Mouse (Mus musculus): ENCODE results near the gene Hivep3. TPM values are rescaled to one million over a fixed set of nuclear protein-coding genes. Genes with fewer than 3 reads are reported as not detected.

The Hivep3 gene
- polyA plus RNA-seq, 1 experiment: 5.8 TPM

GRCm38 (mm10) chr4:119784959-119785358 is 51.4 kb downstream of the Hivep3 start:
- Histone ChIP-seq H3K36me3 (ENCODE audit: control insufficient read depth, insufficient read depth, low read length) (no peaks in the 10 kb centered on the region), H3K27me3 (replicated peaks; ENCODE audit: control insufficient read depth, insufficient read depth, low read length) (no peaks in the 10 kb centered on the region), H3K27ac (ENCODE audit: insufficient read depth, low read depth, low read length) (no peak overlapping the region), H3K4me1 (ENCODE audit: control insufficient read depth, insufficient read depth, low read length) (no peaks in the 10 kb centered on the region), H3K4me3 (ENCODE audit: insufficient read depth, low read depth, low read length) (no peak overlapping the region)
- DNase-seq: no peak
- WGBS: 93% methylated on average over 3 of the region's 3 CpGs
- no peak for TF ChIP-seq POLR2A (IDR thresholded peaks at IDR 0.05; ENCODE audit: low read depth, low read length)
- TF ChIP-seq CTCF (conservative IDR thresholded peaks at IDR 0.05; ENCODE audit: insufficient read depth, insufficient read length, low read depth, low read length): no peak

DNA sequence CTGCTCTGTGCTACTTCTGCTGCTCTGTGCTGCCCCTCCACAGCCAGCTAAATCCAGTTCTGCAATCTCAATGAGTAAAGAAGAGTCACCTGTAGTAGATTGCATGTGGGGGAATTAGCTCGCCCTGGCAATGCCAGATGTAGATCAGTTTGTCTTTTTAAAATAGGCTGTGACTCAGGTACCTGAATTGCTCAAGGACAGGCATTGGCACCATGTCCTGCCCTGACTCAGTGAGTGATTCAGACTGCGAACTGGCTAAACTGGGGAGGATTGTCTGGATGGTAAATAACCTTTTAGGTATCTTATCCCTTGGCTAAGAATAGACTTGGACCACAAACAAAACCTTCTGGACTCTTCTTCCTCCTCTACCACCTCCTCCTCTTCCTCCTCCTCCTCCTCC is 52.7 kb downstream of the Hivep3 start:
- H3K36me3 ChIP-seq (ENCODE audit: control insufficient read depth, insufficient read depth, low read length): no peaks in the 10 kb centered on the region
- H3K4me1 ChIP-seq (ENCODE audit: control insufficient read depth, insufficient read depth, low read length): no peaks in the 10 kb centered on the region
- 89% methylated on average over 2 of the region's 2 CpGs for WGBS
- no peaks in the 10 kb centered on the region for H3K27me3 ChIP-seq (replicated peaks; ENCODE audit: control insufficient read depth, insufficient read depth, low read length)
- TF ChIP-seq POLR2A (IDR thresholded peaks at IDR 0.05; ENCODE audit: low read depth, low read length) (no peak), CTCF (conservative IDR thresholded peaks at IDR 0.05; ENCODE audit: insufficient read depth, insufficient read length, low read depth, low read length) (no peak)
- DNase-seq: no peak
- no peak overlapping the region for H3K27ac ChIP-seq (ENCODE audit: insufficient read depth, low read depth, low read length)
- no peak overlapping the region for H3K4me3 ChIP-seq (ENCODE audit: insufficient read depth, low read depth, low read length)

DNA sequence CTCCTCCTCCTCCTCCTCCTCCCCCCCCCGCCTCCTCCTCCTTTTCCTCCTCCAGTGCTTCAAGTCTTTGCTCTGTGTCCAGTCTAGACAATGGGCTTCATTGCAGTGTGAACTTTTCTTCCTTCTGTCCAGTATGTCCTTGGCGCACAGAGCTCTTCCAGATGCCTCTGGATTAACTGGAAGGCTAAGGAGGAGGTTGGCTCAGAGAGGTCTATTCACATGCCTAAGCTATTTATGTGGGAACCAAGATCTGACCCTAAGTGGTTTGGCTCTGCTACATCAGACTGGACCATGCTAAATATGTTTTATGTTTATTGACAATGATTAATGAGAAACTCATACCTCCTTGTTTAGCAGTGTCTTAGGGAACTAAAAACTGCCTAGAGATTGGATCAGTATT is 53.1 kb downstream of the Hivep3 start:
- H3K4me1 ChIP-seq (ENCODE audit: control insufficient read depth, insufficient read depth, low read length): no peaks in the 10 kb centered on the region
- WGBS: 81% methylated on average over 1 of the region's 2 CpGs
- TF ChIP-seq POLR2A (IDR thresholded peaks at IDR 0.05; ENCODE audit: low read depth, low read length) (no peak), CTCF (conservative IDR thresholded peaks at IDR 0.05; ENCODE audit: insufficient read depth, insufficient read length, low read depth, low read length) (no peak)
- H3K27me3 ChIP-seq (replicated peaks; ENCODE audit: control insufficient read depth, insufficient read depth, low read length): no peaks in the 10 kb centered on the region
- no peak overlapping the region for H3K27ac ChIP-seq (ENCODE audit: insufficient read depth, low read depth, low read length)
- no peak for DNase-seq
- no peak overlapping the region for H3K4me3 ChIP-seq (ENCODE audit: insufficient read depth, low read depth, low read length)
- no peaks in the 10 kb centered on the region for H3K36me3 ChIP-seq (ENCODE audit: control insufficient read depth, insufficient read depth, low read length)

- no peak overlapping the region for H3K27ac ChIP-seq (ENCODE audit: insufficient read depth, low read depth, low read length)
- DNase-seq: no peak
- H3K4me3 ChIP-seq (ENCODE audit: insufficient read depth, low read depth, low read length): no peak overlapping the region
- TF ChIP-seq CTCF (conservative IDR thresholded peaks at IDR 0.05; ENCODE audit: insufficient read depth, insufficient read length, low read depth, low read length): no peak
- no peak for TF ChIP-seq POLR2A (IDR thresholded peaks at IDR 0.05; ENCODE audit: low read depth, low read length)
- 98% methylated on average over 6 of the region's 6 CpGs for WGBS
- H3K36me3 ChIP-seq (ENCODE audit: control insufficient read depth, insufficient read depth, low read length): no peaks in the 10 kb centered on the region
- H3K4me1 ChIP-seq (ENCODE audit: control insufficient read depth, insufficient read depth, low read length): no peaks in the 10 kb centered on the region
- no peaks in the 10 kb centered on the region for H3K27me3 ChIP-seq (replicated peaks; ENCODE audit: control insufficient read depth, insufficient read depth, low read length)
These were observed 55.2 kb downstream of the Hivep3 start for GRCm38 (mm10) chr4:119788746-119789145.

DNA sequence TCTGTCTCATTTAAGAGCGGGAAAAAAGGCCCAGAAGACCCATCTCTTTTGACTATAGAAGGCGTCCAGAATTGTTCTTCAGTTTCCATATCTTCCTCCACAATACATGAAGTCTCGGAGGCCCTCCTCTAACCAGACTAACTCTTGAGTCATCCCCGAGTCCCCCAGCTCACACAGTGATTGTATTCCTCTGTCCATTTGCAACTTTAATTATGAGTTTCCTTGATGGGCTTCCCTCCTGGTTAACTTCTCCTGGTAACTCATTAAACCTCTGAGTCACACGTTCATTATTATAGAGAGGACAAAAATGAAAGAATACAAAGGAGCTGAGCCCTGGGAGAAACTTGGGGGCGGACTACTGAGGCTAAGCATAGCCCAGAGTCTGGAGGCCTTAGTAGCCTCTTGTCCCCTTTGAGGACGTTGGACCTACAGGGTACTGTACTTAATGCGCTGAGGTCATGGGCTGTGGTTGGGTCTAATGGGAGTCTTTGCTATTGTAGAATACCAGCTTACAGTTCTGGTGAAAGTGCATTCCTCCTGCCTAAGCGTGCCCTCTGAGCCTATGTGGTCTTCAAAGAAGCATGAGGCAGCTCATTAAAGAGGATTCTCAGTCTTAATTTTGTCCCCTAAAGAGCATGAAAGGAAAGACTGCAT is 56.0 kb downstream of the Hivep3 start:
- Histone ChIP-seq H3K27ac (ENCODE audit: insufficient read depth, low read depth, low read length) (no peak overlapping the region), H3K4me3 (ENCODE audit: insufficient read depth, low read depth, low read length) (no peak overlapping the region), H3K27me3 (replicated peaks; ENCODE audit: control insufficient read depth, insufficient read depth, low read length) (no peaks in the 10 kb centered on the region), H3K36me3 (ENCODE audit: control insufficient read depth, insufficient read depth, low read length) (no peaks in the 10 kb centered on the region), H3K4me1 (ENCODE audit: control insufficient read depth, insufficient read depth, low read length) (no peaks in the 10 kb centered on the region)
- TF ChIP-seq CTCF (conservative IDR thresholded peaks at IDR 0.05; ENCODE audit: insufficient read depth, insufficient read length, low read depth, low read length) (no peak), POLR2A (IDR thresholded peaks at IDR 0.05; ENCODE audit: low read depth, low read length) (no peak)
- 70% methylated on average over 9 of the region's 9 CpGs for WGBS
- DNase-seq: no peak

DNA sequence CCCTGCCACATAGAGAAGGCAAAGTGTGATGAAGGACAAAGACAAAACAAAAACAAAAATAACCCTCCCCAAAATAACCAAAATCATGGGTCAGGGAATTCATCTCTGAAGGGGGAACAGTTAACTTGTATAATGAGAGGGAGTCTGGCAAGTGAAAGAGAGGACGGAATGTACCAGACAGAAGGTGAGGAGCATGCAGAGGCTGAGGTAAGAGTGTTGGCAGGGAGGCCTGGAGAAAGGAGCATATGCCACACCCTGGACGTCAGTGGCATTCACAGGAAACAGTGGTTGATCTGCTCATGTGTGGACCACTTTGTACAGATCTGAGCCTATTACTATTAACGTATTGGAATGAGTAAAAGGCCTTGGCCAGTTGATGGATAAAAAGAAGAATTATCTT is 65.3 kb downstream of the Hivep3 start:
- no peak for DNase-seq
- WGBS: 81% methylated on average over 3 of the region's 3 CpGs
- Histone ChIP-seq H3K36me3 (ENCODE audit: control insufficient read depth, insufficient read depth, low read length) (no peaks in the 10 kb centered on the region), H3K27me3 (replicated peaks; ENCODE audit: control insufficient read depth, insufficient read depth, low read length) (no peaks in the 10 kb centered on the region), H3K27ac (ENCODE audit: insufficient read depth, low read depth, low read length) (no peak overlapping the region), H3K4me1 (ENCODE audit: control insufficient read depth, insufficient read depth, low read length) (no peaks in the 10 kb centered on the region), H3K4me3 (ENCODE audit: insufficient read depth, low read depth, low read length) (no peak overlapping the region)
- TF ChIP-seq CTCF (conservative IDR thresholded peaks at IDR 0.05; ENCODE audit: insufficient read depth, insufficient read length, low read depth, low read length) (no peak), POLR2A (IDR thresholded peaks at IDR 0.05; ENCODE audit: low read depth, low read length) (no peak)

DNA sequence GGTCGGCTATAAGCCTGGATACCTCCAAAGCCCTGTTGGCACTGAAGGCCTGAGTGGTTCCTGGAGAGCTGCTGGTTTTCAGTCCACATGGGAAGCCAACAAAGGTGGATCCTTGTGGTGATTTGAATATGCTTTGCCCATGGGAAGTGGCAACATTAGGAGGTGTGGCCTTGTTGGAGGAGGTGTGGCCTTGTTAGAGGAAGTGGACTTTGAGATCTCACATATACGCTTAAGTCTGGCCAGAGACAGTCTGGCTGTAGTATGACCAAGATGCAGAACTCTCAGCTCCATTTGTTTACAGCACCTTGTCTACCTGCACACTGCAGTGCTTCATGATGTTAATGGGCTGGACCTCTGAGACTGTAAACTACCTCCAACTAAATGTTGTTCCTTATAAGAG is 73.0 kb downstream of the Hivep3 start:
- Histone ChIP-seq H3K36me3 (ENCODE audit: control insufficient read depth, insufficient read depth, low read length) (no peaks in the 10 kb centered on the region), H3K4me3 (ENCODE audit: insufficient read depth, low read depth, low read length) (no peak overlapping the region), H3K27me3 (replicated peaks; ENCODE audit: control insufficient read depth, insufficient read depth, low read length) (no peaks in the 10 kb centered on the region), H3K4me1 (ENCODE audit: control insufficient read depth, insufficient read depth, low read length) (no peaks in the 10 kb centered on the region), H3K27ac (ENCODE audit: insufficient read depth, low read depth, low read length) (no peak overlapping the region)
- TF ChIP-seq CTCF (conservative IDR thresholded peaks at IDR 0.05; ENCODE audit: insufficient read depth, insufficient read length, low read depth, low read length): no peak
- TF ChIP-seq POLR2A (IDR thresholded peaks at IDR 0.05; ENCODE audit: low read depth, low read length): no peak
- DNase-seq: no peak
- WGBS: 60% methylated on average over 2 of the region's 2 CpGs
